Mouse (Mus musculus): ENCODE measurements around the gene Kcnab2. TPM values are rescaled to one million over a fixed set of nuclear protein-coding genes. Genes with fewer than 3 reads are reported as not detected.

Gene Kcnab2
- polyA plus RNA-seq, 1 experiment from 2014 or later = 10.5 TPM

DNA sequence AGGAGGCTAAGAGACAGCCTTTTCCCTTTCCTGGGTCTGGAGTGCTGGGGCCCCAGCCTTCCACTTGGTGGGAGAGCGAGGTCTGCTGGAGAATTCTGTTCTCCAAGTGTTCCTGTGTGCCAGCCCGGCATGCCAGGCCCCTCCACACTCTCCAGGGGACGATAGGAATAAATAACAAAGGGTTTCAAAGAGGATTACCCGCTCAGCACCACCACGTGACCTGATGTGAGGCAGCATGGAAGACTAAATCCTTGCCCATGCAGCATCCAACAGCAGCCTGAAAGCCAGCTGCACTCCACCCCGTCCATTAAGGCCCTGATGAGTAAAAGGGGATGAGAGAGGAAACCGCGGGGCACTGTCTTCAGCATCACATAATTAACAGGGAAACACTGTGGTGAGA, 12.6 kb downstream of the Kcnab2 start:
- Histone ChIP-seq H3K4me2 (ENCODE audit: low read depth, low read length, severe bottlenecking) (no peak overlapping the region), H3K9me3 (ENCODE audit: control insufficient read depth, low read length) (no peaks in the 10 kb centered on the region), H3K9ac (ENCODE audit: low read length) (peak overlapping the region; percentile 43; the same call in 1 of the 2 replicates), H3K4me3 (ENCODE audit: low read depth, low read length) (no peak overlapping the region), H3K4me1 (replicated peaks; ENCODE audit: control insufficient read depth, insufficient read depth, low read length) (peaks cover 2% of the 10 kb centered on the region; the same call in 1 of the 2 replicates), H3K27me3 (ENCODE audit: control insufficient read depth, insufficient read depth, low read length) (no peaks in the 10 kb centered on the region), H3K36me3 (ENCODE audit: control insufficient read depth, insufficient read depth, low read length) (no peaks in the 10 kb centered on the region), H3K27ac (ENCODE audit: low read depth, low read length) (peak overlapping the region; percentile 7; the same call in 1 of the 2 replicates)
- ATAC-seq (replicated peaks; ENCODE audit: low FRiP score) (peak; percentile 67), DNase-seq (ENCODE audit: low spot score) (peak; percentile 62)
- 10% methylated on average over 8 of the region's 8 CpGs for WGBS

DNA sequence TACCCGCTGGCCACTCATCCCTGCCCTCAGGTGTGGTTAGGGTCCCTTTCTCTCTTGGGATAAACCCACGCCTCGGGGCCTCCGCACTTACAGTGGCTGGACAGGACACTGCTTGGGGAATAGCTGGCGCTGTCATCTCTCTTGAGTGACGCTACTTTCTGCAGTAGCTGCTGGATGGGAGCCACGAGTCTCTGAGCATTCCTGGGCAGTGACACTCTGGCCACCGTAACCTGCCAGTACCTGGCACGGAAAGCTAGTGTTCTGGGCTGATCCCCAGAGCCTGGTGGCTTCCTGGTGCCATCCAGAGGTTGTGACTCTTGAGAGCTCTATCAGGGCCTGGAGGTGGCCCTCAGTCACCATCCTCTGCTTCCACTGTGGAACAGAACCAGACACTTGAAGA, 14.5 kb downstream of the Kcnab2 start:
- Histone ChIP-seq H3K36me3 (ENCODE audit: control insufficient read depth, insufficient read depth, low read length) (no peaks in the 10 kb centered on the region), H3K4me3 (ENCODE audit: low read depth, low read length) (no peak overlapping the region), H3K27ac (ENCODE audit: low read depth, low read length) (no peak overlapping the region), H3K9ac (ENCODE audit: low read length) (no peak overlapping the region), H3K9me3 (ENCODE audit: control insufficient read depth, low read length) (no peaks in the 10 kb centered on the region), H3K4me2 (ENCODE audit: low read depth, low read length, severe bottlenecking) (no peak overlapping the region), H3K27me3 (ENCODE audit: control insufficient read depth, insufficient read depth, low read length) (no peaks in the 10 kb centered on the region), H3K4me1 (replicated peaks; ENCODE audit: control insufficient read depth, insufficient read depth, low read length) (peaks cover 2% of the 10 kb centered on the region; the same call in 1 of the 2 replicates)
- DNase-seq (ENCODE audit: low spot score) (no peak), ATAC-seq (replicated peaks; ENCODE audit: low FRiP score) (no peak)
- WGBS = 92% methylated on average over 9 of the region's 9 CpGs

DNA sequence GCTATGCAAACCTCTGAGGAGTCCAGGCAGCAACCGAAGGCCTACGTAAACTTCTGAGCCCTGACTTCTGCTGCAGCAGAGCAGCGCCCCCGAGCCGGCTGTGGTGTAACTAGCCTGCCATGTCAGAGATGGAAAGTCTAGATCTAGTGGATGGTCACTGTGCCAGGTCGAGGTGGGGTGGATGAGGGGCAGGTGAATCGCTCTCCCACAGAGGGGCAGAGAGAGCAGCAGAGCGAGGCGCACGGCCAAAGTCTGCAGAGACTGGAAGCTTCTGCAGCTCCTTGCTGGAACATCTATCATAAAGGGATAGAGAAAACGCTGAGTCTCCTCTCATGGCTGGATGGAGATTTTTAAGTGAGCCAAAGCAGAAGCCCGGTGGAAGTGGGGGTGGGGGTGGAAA, 15.2 kb downstream of the Kcnab2 start:
- Histone ChIP-seq H3K9me3 (ENCODE audit: control insufficient read depth, low read length) (no peaks in the 10 kb centered on the region), H3K9ac (ENCODE audit: low read length) (no peak overlapping the region), H3K36me3 (ENCODE audit: control insufficient read depth, insufficient read depth, low read length) (no peaks in the 10 kb centered on the region), H3K4me3 (ENCODE audit: low read depth, low read length) (no peak overlapping the region), H3K4me2 (ENCODE audit: low read depth, low read length, severe bottlenecking) (no peak overlapping the region), H3K27me3 (ENCODE audit: control insufficient read depth, insufficient read depth, low read length) (no peaks in the 10 kb centered on the region), H3K4me1 (replicated peaks; ENCODE audit: control insufficient read depth, insufficient read depth, low read length) (peaks cover 2% of the 10 kb centered on the region; the same call in 1 of the 2 replicates), H3K27ac (ENCODE audit: low read depth, low read length) (no peak overlapping the region)
- DNase-seq (ENCODE audit: low spot score) (no peak), ATAC-seq (replicated peaks; ENCODE audit: low FRiP score) (no peak)
- WGBS = 87% methylated on average over 12 of the region's 12 CpGs

DNA sequence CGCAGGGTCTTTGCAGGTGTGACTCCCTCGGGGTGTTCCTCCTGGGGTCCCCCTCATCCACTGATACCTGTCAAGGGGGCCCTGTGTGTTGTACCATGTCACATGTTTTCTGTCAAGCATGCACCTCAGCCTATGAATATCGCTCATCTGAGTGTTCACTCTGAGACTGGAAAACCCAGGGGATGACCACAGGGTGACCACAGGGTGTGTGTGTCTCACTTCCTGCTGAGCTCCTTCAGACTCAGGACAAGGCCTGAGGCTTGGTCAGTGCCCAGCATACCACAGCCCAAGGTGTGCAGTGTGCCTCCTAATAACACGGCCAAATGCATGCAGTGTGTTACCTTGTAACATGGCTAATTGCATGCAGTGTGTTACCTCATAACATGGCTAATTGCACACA, 20.0 kb downstream of the Kcnab2 start:
- WGBS = 88% methylated on average over 4 of the region's 4 CpGs
- no peak overlapping the region for H3K4me2 ChIP-seq (ENCODE audit: low read depth, low read length, severe bottlenecking)
- no peaks in the 10 kb centered on the region for H3K27me3 ChIP-seq (ENCODE audit: control insufficient read depth, insufficient read depth, low read length)
- no peaks in the 10 kb centered on the region for H3K4me1 ChIP-seq (replicated peaks; ENCODE audit: control insufficient read depth, insufficient read depth, low read length)
- ATAC-seq (replicated peaks; ENCODE audit: low FRiP score) (no peak), DNase-seq (ENCODE audit: low spot score) (no peak)
- no peaks in the 10 kb centered on the region for H3K36me3 ChIP-seq (ENCODE audit: control insufficient read depth, insufficient read depth, low read length)
- H3K9me3 ChIP-seq (ENCODE audit: control insufficient read depth, low read length) = no peaks in the 10 kb centered on the region
- H3K4me3 ChIP-seq (ENCODE audit: low read depth, low read length) = no peak overlapping the region
- H3K9ac ChIP-seq (ENCODE audit: low read length) = no peak overlapping the region
- no peak overlapping the region for H3K27ac ChIP-seq (ENCODE audit: low read depth, low read length)

DNA sequence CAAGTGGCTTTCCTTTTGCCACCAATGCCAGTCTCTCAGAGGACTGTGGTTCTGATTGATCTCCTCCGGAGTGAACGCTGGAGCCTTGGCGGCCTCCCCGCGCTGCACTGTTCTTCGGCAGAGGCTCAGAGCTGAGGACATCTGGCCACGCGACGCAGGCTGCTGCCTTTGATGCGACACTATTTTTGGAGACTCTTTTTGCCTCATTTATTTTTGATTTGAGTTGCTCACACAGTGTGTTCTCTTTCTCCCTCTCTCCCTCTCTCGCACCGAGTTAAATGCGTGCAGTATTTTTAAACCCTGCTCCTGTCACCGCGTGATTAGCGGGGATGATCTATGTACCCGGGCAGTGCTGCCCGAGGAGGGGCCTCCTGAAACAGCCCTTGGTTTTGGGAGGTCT, 21.1 kb downstream of the Kcnab2 start:
- no peak overlapping the region for H3K9ac ChIP-seq (ENCODE audit: low read length)
- no peak for ATAC-seq (replicated peaks; ENCODE audit: low FRiP score)
- DNase-seq (ENCODE audit: low spot score) = no peak

DNA sequence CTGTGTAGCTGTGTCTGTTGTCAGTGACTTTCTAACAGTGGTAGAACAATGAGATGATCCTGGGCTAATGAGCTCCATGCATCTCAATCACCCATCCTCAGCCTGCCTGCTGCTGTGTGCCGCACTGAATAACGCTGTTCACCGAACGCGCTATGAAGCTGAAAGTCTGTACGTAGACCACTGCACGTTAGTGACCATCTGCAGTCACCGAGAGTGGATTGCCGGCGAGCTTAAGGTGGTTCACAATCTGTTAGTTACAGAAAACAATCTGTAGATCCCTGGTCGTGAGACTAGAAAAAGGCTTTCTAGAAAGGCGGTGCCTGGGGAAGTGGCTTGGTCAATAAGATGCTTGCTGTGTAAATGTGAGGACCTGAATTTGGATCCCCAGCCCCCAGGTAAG, 23.5 kb downstream of the Kcnab2 start:
- ATAC-seq (replicated peaks; ENCODE audit: low FRiP score) (no peak), DNase-seq (ENCODE audit: low spot score) (no peak)
- 90% methylated on average over 12 of the region's 12 CpGs for WGBS
- Histone ChIP-seq H3K36me3 (ENCODE audit: control insufficient read depth, insufficient read depth, low read length) (no peaks in the 10 kb centered on the region), H3K27ac (ENCODE audit: low read depth, low read length) (no peak overlapping the region), H3K9ac (ENCODE audit: low read length) (no peak overlapping the region), H3K4me2 (ENCODE audit: low read depth, low read length, severe bottlenecking) (no peak overlapping the region), H3K4me3 (ENCODE audit: low read depth, low read length) (no peak overlapping the region), H3K4me1 (replicated peaks; ENCODE audit: control insufficient read depth, insufficient read depth, low read length) (no peaks in the 10 kb centered on the region), H3K9me3 (ENCODE audit: control insufficient read depth, low read length) (no peaks in the 10 kb centered on the region), H3K27me3 (ENCODE audit: control insufficient read depth, insufficient read depth, low read length) (no peaks in the 10 kb centered on the region)

More for the DNA sequence above, 21.1 kb downstream of the Kcnab2 start:
- no peak overlapping the region for H3K4me3 ChIP-seq (ENCODE audit: low read depth, low read length)
- no peaks in the 10 kb centered on the region for H3K4me1 ChIP-seq (replicated peaks; ENCODE audit: control insufficient read depth, insufficient read depth, low read length)
- H3K27me3 ChIP-seq (ENCODE audit: control insufficient read depth, insufficient read depth, low read length) = no peaks in the 10 kb centered on the region
- no peak overlapping the region for H3K27ac ChIP-seq (ENCODE audit: low read depth, low read length)
- H3K4me2 ChIP-seq (ENCODE audit: low read depth, low read length, severe bottlenecking) = no peak overlapping the region
- WGBS = 91% methylated on average over 18 of the region's 18 CpGs
- no peaks in the 10 kb centered on the region for H3K36me3 ChIP-seq (ENCODE audit: control insufficient read depth, insufficient read depth, low read length)
- no peaks in the 10 kb centered on the region for H3K9me3 ChIP-seq (ENCODE audit: control insufficient read depth, low read length)

DNA sequence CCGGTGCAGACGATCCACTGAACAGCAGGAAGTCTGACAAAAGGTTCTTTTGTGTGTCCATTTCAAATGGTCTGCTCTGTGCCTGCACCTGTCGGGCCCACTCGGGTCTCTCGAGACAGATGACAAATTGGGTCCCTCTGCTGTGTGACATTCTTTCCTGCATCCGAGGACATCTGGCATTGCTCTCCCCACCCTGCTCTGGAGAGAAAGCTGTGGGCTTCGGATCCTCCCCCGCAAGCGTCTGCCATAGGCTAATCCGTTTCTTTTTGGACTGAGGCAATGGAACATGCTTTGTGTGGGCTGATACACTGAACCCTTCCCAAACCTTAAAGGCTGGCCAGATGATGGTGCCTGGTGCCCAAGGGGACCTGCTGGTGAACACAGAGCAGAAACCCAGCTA, 24.6 kb downstream of the Kcnab2 start:
- H3K4me3 ChIP-seq (ENCODE audit: low read depth, low read length) = no peak overlapping the region
- no peaks in the 10 kb centered on the region for H3K27me3 ChIP-seq (ENCODE audit: control insufficient read depth, insufficient read depth, low read length)
- no peak overlapping the region for H3K9ac ChIP-seq (ENCODE audit: low read length)
- H3K4me2 ChIP-seq (ENCODE audit: low read depth, low read length, severe bottlenecking) = no peak overlapping the region
- ATAC-seq (replicated peaks; ENCODE audit: low FRiP score) = no peak
- no peaks in the 10 kb centered on the region for H3K36me3 ChIP-seq (ENCODE audit: control insufficient read depth, insufficient read depth, low read length)
- H3K27ac ChIP-seq (ENCODE audit: low read depth, low read length) = no peak overlapping the region
- no peaks in the 10 kb centered on the region for H3K9me3 ChIP-seq (ENCODE audit: control insufficient read depth, low read length)
- H3K4me1 ChIP-seq (replicated peaks; ENCODE audit: control insufficient read depth, insufficient read depth, low read length) = no peaks in the 10 kb centered on the region
- 54% methylated on average over 10 of the region's 10 CpGs for WGBS
- no peak for DNase-seq (ENCODE audit: low spot score)

DNA sequence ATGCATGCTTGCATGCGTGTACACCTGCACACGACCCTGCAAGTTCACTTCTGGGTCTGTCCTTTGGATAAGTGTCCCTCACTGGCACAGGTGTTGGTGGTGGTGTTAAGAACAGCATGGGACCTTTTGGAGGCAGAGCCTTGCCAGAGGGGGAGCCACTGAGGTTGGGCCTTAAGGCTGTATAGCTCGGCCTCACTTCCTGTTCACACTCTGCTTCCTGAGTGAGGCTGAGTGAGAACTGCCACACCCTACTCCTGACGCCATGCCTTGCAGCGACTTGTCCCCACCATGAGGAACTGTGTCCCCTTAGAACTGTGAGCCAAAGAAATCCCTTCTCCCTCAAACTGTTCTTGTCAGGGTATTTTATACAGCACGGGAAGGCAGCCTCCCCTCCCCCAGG, 26.3 kb downstream of the Kcnab2 start:
- Histone ChIP-seq H3K9me3 (ENCODE audit: control insufficient read depth, low read length) (no peaks in the 10 kb centered on the region), H3K4me1 (replicated peaks; ENCODE audit: control insufficient read depth, insufficient read depth, low read length) (no peaks in the 10 kb centered on the region), H3K4me2 (ENCODE audit: low read depth, low read length, severe bottlenecking) (no peak overlapping the region), H3K27me3 (ENCODE audit: control insufficient read depth, insufficient read depth, low read length) (no peaks in the 10 kb centered on the region), H3K36me3 (ENCODE audit: control insufficient read depth, insufficient read depth, low read length) (no peaks in the 10 kb centered on the region), H3K4me3 (ENCODE audit: low read depth, low read length) (no peak overlapping the region), H3K27ac (ENCODE audit: low read depth, low read length) (no peak overlapping the region), H3K9ac (ENCODE audit: low read length) (no peak overlapping the region)
- ATAC-seq (replicated peaks; ENCODE audit: low FRiP score) = no peak
- DNase-seq (ENCODE audit: low spot score) = no peak
- 91% methylated on average over 6 of the region's 6 CpGs for WGBS

DNA sequence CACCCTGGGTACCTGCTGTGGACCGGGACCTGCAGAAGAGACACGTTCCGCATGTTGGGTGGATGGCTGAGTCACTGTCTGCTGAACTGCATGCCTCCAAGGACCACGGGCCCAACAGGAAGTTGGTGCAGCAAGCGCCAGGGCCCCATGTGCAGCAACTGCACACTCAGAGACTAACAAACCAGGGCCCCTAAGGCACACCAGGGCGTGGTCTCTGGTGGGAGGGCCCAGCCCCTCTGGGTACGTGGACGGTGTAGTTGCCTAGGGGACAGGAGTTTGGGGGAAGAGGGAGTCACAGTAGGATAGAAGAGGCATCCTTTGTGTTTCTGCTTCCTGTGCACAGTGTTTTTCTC, 29.0 kb downstream of the Kcnab2 start:
- 72% methylated on average over 8 of the region's 8 CpGs for WGBS
- Histone ChIP-seq H3K4me2 (ENCODE audit: low read depth, low read length, severe bottlenecking) (no peak overlapping the region), H3K9me3 (ENCODE audit: control insufficient read depth, low read length) (no peaks in the 10 kb centered on the region), H3K36me3 (ENCODE audit: control insufficient read depth, insufficient read depth, low read length) (no peaks in the 10 kb centered on the region), H3K4me1 (replicated peaks; ENCODE audit: control insufficient read depth, insufficient read depth, low read length) (no peaks in the 10 kb centered on the region), H3K27me3 (ENCODE audit: control insufficient read depth, insufficient read depth, low read length) (no peaks in the 10 kb centered on the region), H3K4me3 (ENCODE audit: low read depth, low read length) (no peak overlapping the region), H3K9ac (ENCODE audit: low read length) (no peak overlapping the region), H3K27ac (ENCODE audit: low read depth, low read length) (no peak overlapping the region)
- DNase-seq (ENCODE audit: low spot score) (no peak), ATAC-seq (replicated peaks; ENCODE audit: low FRiP score) (no peak)
